Mouse (Mus musculus) lung, postnatal 0 days (tissue): ENCODE results near the gene Ankle1. TPM values are rescaled to one million over a fixed set of nuclear protein-coding genes. Genes with fewer than 3 reads are reported as not detected.
"Not testable (repeated sequence)": the region's sequence is repeated elsewhere in the genome, so short reads cannot be mapped to it uniquely, and the experiment has no call there.

Experiments
- ATAC-seq: fragments of 200-750 bp; cut with Nextera tagmentation; 2 replicates; pipeline ENCODE4 v1.8.0; 2017; ENCODE audit warnings: moderate library complexity
- DNase-seq: peaks from one replicate; pipeline ENCODE4 v3.0.0-alpha.2; 2016; ENCODE audit warnings: low spot score
- H3K27ac ChIP-seq: fragments of 300-500 bp; sonication (generic); 2 replicates; pipeline ENCODE4 v1.5.1; 2014; ENCODE audit warnings: antibody characterized with exemption, mild to moderate bottlenecking, low read length, mixed read lengths
- H3K27me3 ChIP-seq: fragments of 300-500 bp; sonication (generic); replicated peaks from 2 replicates; pipeline ENCODE4 v1.6.1; 2014; ENCODE audit warnings: low read length, mixed read lengths; ENCODE audit not compliant: insufficient read depth
- H3K36me3 ChIP-seq: fragments of 300-500 bp; sonication (generic); 2 replicates; pipeline ENCODE4 v1.6.1; 2014; ENCODE audit warnings: low read length, mixed read lengths; ENCODE audit not compliant: insufficient read depth
- H3K4me1 ChIP-seq: fragments of 300-500 bp; sonication (generic); 2 replicates; pipeline ENCODE4 v1.6.1; 2014; ENCODE audit warnings: antibody characterized with exemption, low read depth, low read length, mixed read lengths; ENCODE audit not compliant: insufficient read depth
- H3K4me2 ChIP-seq: fragments of 300-500 bp; sonication (generic); replicated peaks from 2 replicates; pipeline ENCODE4 v1.6.1; 2014; ENCODE audit warnings: low read depth, mild to moderate bottlenecking, low read length, moderate library complexity, mixed read lengths
- H3K4me3 ChIP-seq: fragments of 300-500 bp; sonication (generic); 2 replicates; pipeline ENCODE4 v1.5.1; 2014; ENCODE audit warnings: low read depth, low read length
- H3K9ac ChIP-seq: fragments of 300-500 bp; sonication (generic); replicated peaks from 2 replicates; pipeline ENCODE4 v1.6.1; 2014; ENCODE audit warnings: low read depth, mild to moderate bottlenecking
- H3K9me3 ChIP-seq: fragments of 300-500 bp; sonication (generic); 2 replicates; pipeline ENCODE4 v1.6.1; 2016; ENCODE audit warnings: low read length, mixed read lengths
- CTCF ChIP-seq: IDR thresholded peaks from 2 replicates; pipeline ENCODE4 v1.5.1; 2016; ENCODE audit warnings: antibody characterized with exemption, mild to moderate bottlenecking
- EP300 ChIP-seq: IDR thresholded peaks from 2 replicates; pipeline ENCODE4 v1.6.1; 2016; ENCODE audit warnings: antibody characterized with exemption, mild to moderate bottlenecking, control low read depth
- WGBS: fragments of 180-500 bp; shearing (Covaris S2); extraction: QIAGEN DNeasy Blood & Tissue Kit; methylation state at CpG from one replicate; pipeline ENCODE4 v1.1.7; 2014; 5-methylcytosine and 5-hydroxymethylcytosine counted together
- polyA plus RNA-seq: library from polyadenylated mRNA; unstranded; fragments of >200 nt; fragmentation: Nextera tagmentation; extraction: Ambion mirVana; gene quantifications from 2 replicates; pipeline ENCODE4 v1.2.1, GENCODE M21; 2015

Gene Ankle1
- polyA plus RNA-seq, 1 experiment from 2014 or later: 0.72 TPM

GRCm38 (mm10) chr8:71422121-71422520, 16.3 kb downstream of the Ankle1 start:
- Histone ChIP-seq H3K4me2 (no peak overlapping the region), H3K27ac (no peak overlapping the region), H3K27me3 (no peaks in the 10 kb centered on the region), H3K36me3 (no peaks in the 10 kb centered on the region), H3K9me3 (no peaks in the 10 kb centered on the region), H3K4me3 (no peak overlapping the region), H3K9ac (no peak overlapping the region), H3K4me1 (no peaks in the 10 kb centered on the region)
- no peak for ATAC-seq
- no peak for DNase-seq
- TF ChIP-seq EP300: no peak
- TF ChIP-seq CTCF: no peak

GRCm38 (mm10) chr8:71432935-71433334, 27.1 kb downstream of the Ankle1 start:
- H3K27ac ChIP-seq, H3K27me3 ChIP-seq, DNase-seq, H3K36me3 ChIP-seq, H3K4me2 ChIP-seq, ATAC-seq, H3K4me1 ChIP-seq, H3K9me3 ChIP-seq, H3K9ac ChIP-seq, H3K4me3 ChIP-seq: not testable (repeated sequence)
- WGBS: 62% methylated on average over 1 of the region's 1 CpGs

GRCm38 (mm10) chr8:71437041-71437440, 31.2 kb downstream of the Ankle1 start:
- no peak overlapping the region for H3K4me3 ChIP-seq
- no peak for DNase-seq
- TF ChIP-seq EP300 (no peak), CTCF (no peak)
- 49% methylated on average over 3 of the region's 3 CpGs for WGBS
- H3K36me3 ChIP-seq: no peaks in the 10 kb centered on the region
- no peak for ATAC-seq
- no peak overlapping the region for H3K4me2 ChIP-seq
- H3K9ac ChIP-seq: no peak overlapping the region
- H3K27me3 ChIP-seq: 0 out of 2 replicates have a peak, but pooled peaks cover 2% of the 10 kb centered on the region
- no peak overlapping the region for H3K27ac ChIP-seq
- no peaks in the 10 kb centered on the region for H3K9me3 ChIP-seq
- H3K4me1 ChIP-seq: no peaks in the 10 kb centered on the region

- Histone ChIP-seq H3K9ac (no peak overlapping the region), H3K9me3 (no peaks in the 10 kb centered on the region), H3K27me3 (0 out of 2 replicates have a peak, but pooled peaks cover 4% of the 10 kb centered on the region), H3K4me2 (no peak overlapping the region), H3K4me3 (no peak overlapping the region), H3K36me3 (no peaks in the 10 kb centered on the region), H3K27ac (no peak overlapping the region), H3K4me1 (no peaks in the 10 kb centered on the region)
- TF ChIP-seq EP300: 0 out of 2 replicates have a peak, but pooled peaks have one; percentile 31
- peak; percentile 86 for TF ChIP-seq CTCF
- DNase-seq (peak; percentile 91), ATAC-seq (peak; percentile 49; the same call in 1 of the 2 replicates)
- 1% methylated on average over 7 of the region's 7 CpGs for WGBS
Measured at GRCm38 (mm10) chr8:71441404-71441803, 35.6 kb downstream of the Ankle1 start.

- H3K36me3 ChIP-seq: no peaks in the 10 kb centered on the region
- no peak for TF ChIP-seq CTCF
- no peak for TF ChIP-seq EP300
- ATAC-seq: no peak
- H3K4me2 ChIP-seq: no peak overlapping the region
- DNase-seq: no peak
- no peak overlapping the region for H3K4me3 ChIP-seq
- H3K4me1 ChIP-seq: no peaks in the 10 kb centered on the region
- H3K27ac ChIP-seq: no peak overlapping the region
- 67% methylated on average over 7 of the region's 7 CpGs for WGBS
- no peaks in the 10 kb centered on the region for H3K9me3 ChIP-seq
- 0 out of 2 replicates have a peak, but pooled peaks cover 4% of the 10 kb centered on the region for H3K27me3 ChIP-seq
- no peak overlapping the region for H3K9ac ChIP-seq
Measured at GRCm38 (mm10) chr8:71445096-71445495, 39.3 kb downstream of the Ankle1 start.

- Histone ChIP-seq H3K4me3 (no peak overlapping the region), H3K9ac (no peak overlapping the region), H3K27me3 (no peaks in the 10 kb centered on the region), H3K36me3 (no peaks in the 10 kb centered on the region), H3K27ac (no peak overlapping the region), H3K9me3 (no peaks in the 10 kb centered on the region), H3K4me1 (no peaks in the 10 kb centered on the region), H3K4me2 (no peak overlapping the region)
- no peak for DNase-seq
- TF ChIP-seq CTCF (no peak), EP300 (no peak)
- no peak for ATAC-seq
- WGBS: 61% methylated on average over 4 of the region's 4 CpGs
Measured at GRCm38 (mm10) chr8:71451337-71451736, 45.5 kb downstream of the Ankle1 start.

- WGBS: 50% methylated on average over 11 of the region's 11 CpGs
- no peaks in the 10 kb centered on the region for H3K9me3 ChIP-seq
- no peak overlapping the region for H3K27ac ChIP-seq
- no peak overlapping the region for H3K4me2 ChIP-seq
- H3K27me3 ChIP-seq: no peaks in the 10 kb centered on the region
- no peak for DNase-seq
- no peak for TF ChIP-seq CTCF
- TF ChIP-seq EP300: no peak
- no peak for ATAC-seq
- no peaks in the 10 kb centered on the region for H3K4me1 ChIP-seq
- H3K4me3 ChIP-seq: no peak overlapping the region
- H3K9ac ChIP-seq: no peak overlapping the region
- no peaks in the 10 kb centered on the region for H3K36me3 ChIP-seq
Measured at GRCm38 (mm10) chr8:71451777-71452176, 46.0 kb downstream of the Ankle1 start.
